Mouse (Mus musculus): ENCODE results near the gene Smug1. TPM values are rescaled to one million over a fixed set of nuclear protein-coding genes. Genes with fewer than 3 reads are reported as not detected.

Smug1 gene
- polyA plus RNA-seq, 1 experiment = 15.7 TPM

GRCm38 (mm10) chr15:103172537-103172936, 5.6 kb upstream of the Smug1 start:
- no peak for TF ChIP-seq FOSL1 (IDR thresholded peaks at IDR 0.05; ENCODE audit: insufficient read depth, low read length, poor library complexity, severe bottlenecking)
- TF ChIP-seq MYOD1 (IDR thresholded peaks at IDR 0.05; ENCODE audit: control insufficient read depth, insufficient read length, low read depth) = peak; percentile 75
- TF ChIP-seq CEBPB (IDR thresholded peaks at IDR 0.05; ENCODE audit: low read depth) = no peak
- peak; percentile 87 for TF ChIP-seq CTCF (IDR thresholded peaks at IDR 0.05; ENCODE audit: control insufficient read depth, insufficient read depth, insufficient read length)
- TF ChIP-seq MAX (IDR thresholded peaks at IDR 0.05) = peak; percentile 77
- Histone ChIP-seq H3ac (ENCODE audit: control insufficient read depth, insufficient read length, low read depth) (no peak overlapping the region), H3K4me3 (ENCODE audit: insufficient read depth, poor library complexity, severe bottlenecking) (no peak overlapping the region), H3K27me3 (ENCODE audit: control insufficient read depth, insufficient read depth, insufficient read length) (no peaks in the 10 kb centered on the region), H3K79me3 (ENCODE audit: low read depth) (no peaks in the 10 kb centered on the region), H3K36me3 (ENCODE audit: control insufficient read depth, insufficient read depth) (no peaks in the 10 kb centered on the region), H3K79me2 (ENCODE audit: control insufficient read depth, insufficient read depth) (no peaks in the 10 kb centered on the region)

- Histone ChIP-seq H3K36me3 (ENCODE audit: control insufficient read depth, insufficient read depth) (no peaks in the 10 kb centered on the region), H3K27me3 (ENCODE audit: control insufficient read depth, insufficient read depth, insufficient read length) (no peaks in the 10 kb centered on the region), H3K79me2 (ENCODE audit: control insufficient read depth, insufficient read depth) (no peaks in the 10 kb centered on the region), H3ac (ENCODE audit: control insufficient read depth, insufficient read length, low read depth) (no peak overlapping the region), H3K4me3 (ENCODE audit: insufficient read depth, poor library complexity, severe bottlenecking) (no peak overlapping the region), H3K79me3 (ENCODE audit: low read depth) (no peaks in the 10 kb centered on the region)
- TF ChIP-seq FOSL1 (IDR thresholded peaks at IDR 0.05; ENCODE audit: insufficient read depth, low read length, poor library complexity, severe bottlenecking) = no peak
- TF ChIP-seq MAX (IDR thresholded peaks at IDR 0.05) = no peak
- TF ChIP-seq CTCF (IDR thresholded peaks at IDR 0.05; ENCODE audit: control insufficient read depth, insufficient read depth, insufficient read length) = no peak
- no peak for TF ChIP-seq MYOD1 (IDR thresholded peaks at IDR 0.05; ENCODE audit: control insufficient read depth, insufficient read length, low read depth)
- TF ChIP-seq USF1 (IDR thresholded peaks at IDR 0.05; ENCODE audit: low read depth) = no peak
- no peak for TF ChIP-seq MYOG (IDR thresholded peaks at IDR 0.05; ENCODE audit: control insufficient read depth, extremely low read depth, insufficient read length)
- TF ChIP-seq CEBPB (IDR thresholded peaks at IDR 0.05; ENCODE audit: low read depth) = no peak
Measured at GRCm38 (mm10) chr15:103171276-103171675, 4.4 kb upstream of the Smug1 start.

DNA sequence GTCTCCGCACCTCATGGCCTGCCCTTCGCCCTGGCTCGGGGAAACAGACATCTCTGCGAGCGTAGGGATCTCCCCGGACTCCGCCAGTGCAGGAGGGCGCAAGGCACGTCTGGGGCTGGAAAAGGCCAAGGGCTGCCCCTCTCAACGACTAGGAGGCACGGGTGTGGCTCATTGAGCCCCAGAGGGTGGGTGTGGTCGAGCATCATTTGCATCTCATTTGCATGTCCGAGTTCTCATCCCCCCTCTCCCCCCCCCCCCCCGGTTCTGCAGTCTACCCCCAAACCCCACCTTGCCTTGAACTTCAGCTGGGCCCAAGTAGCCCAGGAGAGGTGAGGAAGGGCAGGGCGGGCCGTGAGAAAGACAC, 3.4 kb upstream of the Smug1 start:
- Histone ChIP-seq H3K27me3 (ENCODE audit: control insufficient read depth, insufficient read depth, insufficient read length) (no peaks in the 10 kb centered on the region), H3K79me2 (ENCODE audit: control insufficient read depth, insufficient read depth) (no peaks in the 10 kb centered on the region), H3K4me3 (ENCODE audit: insufficient read depth, poor library complexity, severe bottlenecking) (peak overlapping the region; percentile 12), H3ac (ENCODE audit: control insufficient read depth, insufficient read length, low read depth) (peak overlapping the region; percentile 91), H3K36me3 (ENCODE audit: control insufficient read depth, insufficient read depth) (no peaks in the 10 kb centered on the region), H3K79me3 (ENCODE audit: low read depth) (no peaks in the 10 kb centered on the region)
- TF ChIP-seq MYOD1 (IDR thresholded peaks at IDR 0.05; ENCODE audit: control insufficient read depth, insufficient read length, low read depth) = no peak
- TF ChIP-seq CTCF (IDR thresholded peaks at IDR 0.05; ENCODE audit: control insufficient read depth, insufficient read depth, insufficient read length) = no peak
- no peak for TF ChIP-seq MAX (IDR thresholded peaks at IDR 0.05)
- no peak for TF ChIP-seq USF1 (IDR thresholded peaks at IDR 0.05; ENCODE audit: low read depth)
- no peak for TF ChIP-seq CEBPB (IDR thresholded peaks at IDR 0.05; ENCODE audit: low read depth)
- TF ChIP-seq FOSL1 (IDR thresholded peaks at IDR 0.05; ENCODE audit: insufficient read depth, low read length, poor library complexity, severe bottlenecking) = no peak

GRCm38 (mm10) chr15:103169612-103170315, 2.9 kb upstream of the Smug1 start:
- TF ChIP-seq CTCF (IDR thresholded peaks at IDR 0.05; ENCODE audit: control insufficient read depth, insufficient read depth, insufficient read length) = no peak
- no peak for TF ChIP-seq MAX (IDR thresholded peaks at IDR 0.05)
- no peak for TF ChIP-seq MYOG (IDR thresholded peaks at IDR 0.05; ENCODE audit: control insufficient read depth, extremely low read depth, insufficient read length)
- TF ChIP-seq FOSL1 (IDR thresholded peaks at IDR 0.05; ENCODE audit: insufficient read depth, low read length, poor library complexity, severe bottlenecking) = no peak
- TF ChIP-seq MYOD1 (IDR thresholded peaks at IDR 0.05; ENCODE audit: control insufficient read depth, insufficient read length, low read depth) = peak; percentile 100
- H3K4me3 ChIP-seq (ENCODE audit: insufficient read depth, poor library complexity, severe bottlenecking) = peak overlapping the region; percentile 31
- peak overlapping the region; percentile 91 for H3ac ChIP-seq (ENCODE audit: control insufficient read depth, insufficient read length, low read depth)
- no peaks in the 10 kb centered on the region for H3K79me3 ChIP-seq (ENCODE audit: low read depth)
- H3K27me3 ChIP-seq (ENCODE audit: control insufficient read depth, insufficient read depth, insufficient read length) = no peaks in the 10 kb centered on the region
- H3K36me3 ChIP-seq (ENCODE audit: control insufficient read depth, insufficient read depth) = no peaks in the 10 kb centered on the region
- no peaks in the 10 kb centered on the region for H3K79me2 ChIP-seq (ENCODE audit: control insufficient read depth, insufficient read depth)

DNA sequence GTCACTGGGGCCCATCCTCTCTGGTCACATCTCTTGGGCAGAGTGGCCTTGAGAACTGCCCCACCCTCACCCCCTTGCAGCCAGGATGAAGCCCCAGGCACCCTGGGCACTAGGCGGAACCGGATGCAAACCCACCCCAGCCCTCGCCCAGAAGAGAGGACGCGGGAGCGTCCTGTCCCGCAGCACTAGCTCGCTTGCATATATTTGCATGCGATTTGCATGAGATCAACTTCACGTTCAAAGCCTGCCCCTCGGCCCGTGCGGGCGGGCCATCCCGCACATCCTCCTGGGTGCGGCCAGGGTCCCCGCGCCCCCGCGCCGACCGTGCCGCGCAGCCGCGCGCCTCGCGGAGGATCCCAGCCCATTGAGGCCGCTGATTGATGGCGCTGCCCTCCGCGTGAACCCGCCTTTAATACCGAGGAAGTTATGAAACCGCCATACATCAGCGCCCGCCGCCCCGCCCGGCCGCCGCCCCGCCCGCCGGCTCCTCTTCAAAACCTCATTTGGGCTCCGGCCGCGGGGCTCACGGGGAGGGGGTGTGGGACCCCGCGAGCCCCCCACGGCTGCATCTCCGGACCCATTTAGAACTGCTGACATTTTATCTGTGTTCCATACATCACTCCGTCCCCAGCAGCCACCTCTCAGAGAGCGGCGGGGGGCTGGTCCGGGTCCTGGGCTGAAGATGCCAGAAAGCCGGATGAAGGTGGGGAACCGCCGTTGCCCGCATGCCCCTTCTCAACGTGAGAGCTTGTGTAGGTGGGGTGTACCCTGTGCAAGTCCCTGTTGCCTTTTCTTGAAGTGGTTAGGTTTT, 2.1 kb upstream of the Smug1 start:
- Histone ChIP-seq H3K79me3 (ENCODE audit: low read depth) (no peaks in the 10 kb centered on the region), H3ac (ENCODE audit: control insufficient read depth, insufficient read length, low read depth) (peak overlapping the region; percentile 91), H3K36me3 (ENCODE audit: control insufficient read depth, insufficient read depth) (no peaks in the 10 kb centered on the region), H3K79me2 (ENCODE audit: control insufficient read depth, insufficient read depth) (no peaks in the 10 kb centered on the region), H3K27me3 (ENCODE audit: control insufficient read depth, insufficient read depth, insufficient read length) (no peaks in the 10 kb centered on the region), H3K4me3 (ENCODE audit: insufficient read depth, poor library complexity, severe bottlenecking) (peak overlapping the region; percentile 31)
- TF ChIP-seq USF1 (IDR thresholded peaks at IDR 0.05; ENCODE audit: low read depth) = no peak
- peak; percentile 4 for TF ChIP-seq CEBPB (IDR thresholded peaks at IDR 0.05; ENCODE audit: low read depth)

- Histone ChIP-seq H3K36me3 (ENCODE audit: control insufficient read depth, insufficient read depth) (no peaks in the 10 kb centered on the region), H3K79me2 (ENCODE audit: control insufficient read depth, insufficient read depth) (peaks cover 3% of the 10 kb centered on the region), H3K4me3 (ENCODE audit: insufficient read depth, poor library complexity, severe bottlenecking) (no peak overlapping the region), H3K79me3 (ENCODE audit: low read depth) (no peaks in the 10 kb centered on the region), H3K27me3 (ENCODE audit: control insufficient read depth, insufficient read depth, insufficient read length) (no peaks in the 10 kb centered on the region), H3ac (ENCODE audit: control insufficient read depth, insufficient read length, low read depth) (no peak overlapping the region)
- TF ChIP-seq CTCF (IDR thresholded peaks at IDR 0.05; ENCODE audit: control insufficient read depth, insufficient read depth, insufficient read length) = no peak
- no peak for TF ChIP-seq CEBPB (IDR thresholded peaks at IDR 0.05; ENCODE audit: low read depth)
- TF ChIP-seq MYOG (IDR thresholded peaks at IDR 0.05; ENCODE audit: control insufficient read depth, extremely low read depth, insufficient read length) = no peak
- TF ChIP-seq USF1 (IDR thresholded peaks at IDR 0.05; ENCODE audit: low read depth) = no peak
- no peak for TF ChIP-seq MYOD1 (IDR thresholded peaks at IDR 0.05; ENCODE audit: control insufficient read depth, insufficient read length, low read depth)
- TF ChIP-seq FOSL1 (IDR thresholded peaks at IDR 0.05; ENCODE audit: insufficient read depth, low read length, poor library complexity, severe bottlenecking) = no peak
- no peak for TF ChIP-seq MAX (IDR thresholded peaks at IDR 0.05)
Measured at GRCm38 (mm10) chr15:103167786-103168185, 894 bp upstream of the Smug1 start.

All from C2C12 (cell line).